Mouse (Mus musculus) CH12.LX (cell line): ENCODE data around the gene Tor3a. TPM values are rescaled to one million over a fixed set of nuclear protein-coding genes. Genes with fewer than 3 reads are reported as not detected.
"Not testable (repeated sequence)": the region's sequence is repeated elsewhere in the genome, so short reads cannot be mapped to it uniquely, and the experiment has no call there.

ENCODE experiments used
- DNase-seq: peaks from one replicate; pipeline ENCODE4 v3.0.0-alpha.2; 2013; ENCODE audit errors: extremely low read depth
- H3K27ac ChIP-seq: 2 replicates; pipeline ENCODE4 v1.5.1; 2012; ENCODE audit warnings: low read depth, mild to moderate bottlenecking, control low read depth, moderate library complexity; ENCODE audit not compliant: insufficient read depth
- H3K27me3 ChIP-seq: replicated peaks from 2 replicates; pipeline ENCODE3; 2012; ENCODE audit warnings: inconsistent platforms
- H3K36me3 ChIP-seq, 2 experiments: replicated peaks in 1 of 2; 2 replicates each; pipeline versions ENCODE3 to v1.6.1; 2012; ENCODE audit warnings: inconsistent platforms in 1 of 2, low read length in 1 of 2, mild to moderate bottlenecking in 1 of 2, mixed read lengths in 1 of 2, moderate library complexity in 1 of 2; ENCODE audit not compliant: control insufficient read depth in 1 of 2, insufficient read depth in 1 of 2
- H3K4me1 ChIP-seq, 2 experiments: 2 replicates each; pipeline ENCODE4 v1.6.1; 2012; ENCODE audit warnings: inconsistent platforms in 1 of 2, moderate library complexity in 1 of 2; ENCODE audit not compliant: insufficient read depth in 2 of 2, control insufficient read depth in 1 of 2
- H3K4me2 ChIP-seq: 2 replicates; pipeline ENCODE4 v1.6.1; 2012; ENCODE audit warnings: low read depth, mild to moderate bottlenecking, control low read depth; ENCODE audit not compliant: poor library complexity, insufficient read depth, severe bottlenecking
- H3K4me3 ChIP-seq, 3 experiments: fragments of 150-350 bp in 1 of 3; sonication (generic) in 1 of 3; replicated peaks in 1 of 3; 2 replicates each; pipeline versions ENCODE3 to v1.5.1; 2011 to 2012; ENCODE audit warnings: low read depth in 2 of 3, low read length in 2 of 3, mild to moderate bottlenecking in 2 of 3, moderate library complexity in 2 of 3, control low read depth in 1 of 3, improper control_type of control experiment in 1 of 3, inconsistent platforms in 1 of 3, mixed read lengths in 1 of 3; ENCODE audit not compliant: poor library complexity in 1 of 3
- H3K79me2 ChIP-seq: replicated peaks from 2 replicates; pipeline ENCODE4 v1.6.1; 2012; ENCODE audit warnings: mild to moderate bottlenecking, moderate library complexity; ENCODE audit not compliant: control insufficient read depth, poor library complexity, insufficient read depth, severe bottlenecking; ENCODE audit errors: extremely low read depth
- H3K9ac ChIP-seq: 2 replicates; pipeline ENCODE4 v1.6.1; 2012; ENCODE audit warnings: low read depth, mild to moderate bottlenecking, control low read depth, moderate library complexity; ENCODE audit not compliant: insufficient read depth
- H3K9me3 ChIP-seq: replicated peaks from 2 replicates; pipeline ENCODE3; 2012; ENCODE audit warnings: low read length, inconsistent platforms, mixed read lengths
- BHLHE40 ChIP-seq: IDR thresholded peaks from 2 replicates; pipeline ENCODE4 v1.6.1; 2011; ENCODE audit warnings: mild to moderate bottlenecking, low read depth, low read length, improper control_type of control experiment
- CHD2 ChIP-seq: IDR thresholded peaks from 2 replicates; pipeline ENCODE4 v1.6.1; 2011; ENCODE audit warnings: low read length, improper control_type of control experiment
- E2F4 ChIP-seq: IDR thresholded peaks from 2 replicates; pipeline ENCODE4 v1.6.1; 2011; ENCODE audit warnings: low read depth, low read length, improper control_type of control experiment; ENCODE audit not compliant: insufficient replicate concordance
- ELF1 ChIP-seq: IDR thresholded peaks from 2 replicates; pipeline ENCODE4 v1.6.1; 2014; ENCODE audit warnings: low read depth, mild to moderate bottlenecking, inconsistent platforms, low read length, improper control_type of control experiment
- EP300 ChIP-seq: IDR thresholded peaks from 2 replicates; pipeline ENCODE4 v1.6.1; 2011; ENCODE audit warnings: low read length, improper control_type of control experiment
- ETS1 ChIP-seq: conservative IDR thresholded peaks from 2 replicates; pipeline ENCODE4 v1.6.1; 2012; ENCODE audit warnings: low read depth, mild to moderate bottlenecking, inconsistent platforms, low read length, improper control_type of control experiment, moderate library complexity
- IRF4 ChIP-seq: IDR thresholded peaks from 2 replicates; pipeline ENCODE4 v1.6.1; 2014; ENCODE audit warnings: low read depth, mild to moderate bottlenecking, inconsistent platforms, low read length, improper control_type of control experiment
- MAX ChIP-seq: IDR thresholded peaks from 2 replicates; pipeline ENCODE4 v1.6.1; 2011; ENCODE audit warnings: low read length, improper control_type of control experiment
- MAZ ChIP-seq: IDR thresholded peaks from 2 replicates; pipeline ENCODE4 v1.6.1; 2012; ENCODE audit warnings: low read depth, mild to moderate bottlenecking, inconsistent platforms, low read length, improper control_type of control experiment, moderate library complexity
- MEF2A ChIP-seq: IDR thresholded peaks from 2 replicates; pipeline ENCODE4 v1.6.1; 2014; ENCODE audit warnings: low read depth, mild to moderate bottlenecking, inconsistent platforms, low read length, improper control_type of control experiment, borderline replicate concordance
- MXI1 ChIP-seq: IDR thresholded peaks from 2 replicates; pipeline ENCODE4 v1.6.1; 2011; ENCODE audit warnings: mild to moderate bottlenecking, low read depth, low read length, improper control_type of control experiment
- MYC ChIP-seq: IDR thresholded peaks from 2 replicates; pipeline ENCODE4 v1.6.1; 2011; ENCODE audit warnings: low read depth, mild to moderate bottlenecking, improper control_type of control experiment, low read length
- POLR2A ChIP-seq: IDR thresholded peaks from 2 replicates; pipeline ENCODE4 v1.6.1; 2011; ENCODE audit warnings: low read depth, mild to moderate bottlenecking, improper control_type of control experiment, low read length
- RAD21 ChIP-seq: IDR thresholded peaks from 2 replicates; pipeline ENCODE4 v1.6.1; 2011; ENCODE audit warnings: low read depth, mild to moderate bottlenecking, low read length, improper control_type of control experiment, moderate library complexity
- RCOR1 ChIP-seq: conservative IDR thresholded peaks from 2 replicates; pipeline ENCODE4 v1.6.1; 2012; ENCODE audit warnings: low read depth, mild to moderate bottlenecking, inconsistent platforms, low read length, improper control_type of control experiment
- SIN3A ChIP-seq: IDR thresholded peaks from 2 replicates; pipeline ENCODE4 v1.6.1; 2012; ENCODE audit warnings: low read length, improper control_type of control experiment, inconsistent platforms
- SMC3 ChIP-seq: IDR thresholded peaks from 2 replicates; pipeline ENCODE4 v1.6.1; 2011; ENCODE audit warnings: low read depth, low read length, improper control_type of control experiment
- TCF12 ChIP-seq: IDR thresholded peaks from 2 replicates; pipeline ENCODE4 v1.6.1; 2014; ENCODE audit warnings: low read depth, mild to moderate bottlenecking, inconsistent platforms, low read length, improper control_type of control experiment
- UBTF ChIP-seq: IDR thresholded peaks from 2 replicates; pipeline ENCODE4 v1.6.1; 2012; ENCODE audit warnings: low read depth, mild to moderate bottlenecking, inconsistent platforms, low read length, improper control_type of control experiment, moderate library complexity
- USF1 ChIP-seq: IDR thresholded peaks from 2 replicates; pipeline ENCODE4 v1.6.1; 2014; ENCODE audit warnings: low read depth, mild to moderate bottlenecking, inconsistent platforms, low read length, improper control_type of control experiment
- USF2 ChIP-seq: conservative IDR thresholded peaks from 2 replicates; pipeline ENCODE4 v1.6.1; 2011; ENCODE audit warnings: low read depth, low read length, improper control_type of control experiment
- ZNF384 ChIP-seq: IDR thresholded peaks from 2 replicates; pipeline ENCODE4 v1.6.1; 2012; ENCODE audit warnings: low read depth, low read length, improper control_type of control experiment, inconsistent platforms
- dilution Hi-C: fragments of 300-500 bp; cut with MboI; formaldehyde crosslinking; loops from 2 replicates; pipeline ENCODE4 v1.14.3; 2020; ENCODE audit warnings: low sequenced_read_pairs; ENCODE audit not compliant: extremely low pct_unique_long_range_greater_than_20kb, extremely low pct_ligation_motif_present
- in situ Hi-C: fragments of 300-500 bp; cut with MboI; formaldehyde crosslinking; loops from 3 replicates; pipeline ENCODE4 v1.14.3; 2019; ENCODE audit warnings: low sequenced_read_pairs, low pct_ligation_motif_present, low pct_unique_long_range_greater_than_20kb, mixed read lengths
- polyA plus RNA-seq: library from polyadenylated mRNA; unstranded; fragments of >175 nt; gene quantifications from 2 replicates; pipeline ENCODE4 v1.2.1, GENCODE M21; 2012; ENCODE audit warnings: low read depth; ENCODE audit not compliant: insufficient read length
- total RNA-seq, 2 experiments: library from RNA; depleted of rRNA; stranded (reverse); fragments of 300-350 nt in 1 of 2; fragments of >200 nt in 1 of 2; gene quantifications; 2 replicates each; pipeline ENCODE4 v1.2.3; 2012 to 2014

The Tor3a gene
- total and polyA plus RNA-seq, 3 experiments: 37.6 to 85.7 (median 53.8) TPM

DNA sequence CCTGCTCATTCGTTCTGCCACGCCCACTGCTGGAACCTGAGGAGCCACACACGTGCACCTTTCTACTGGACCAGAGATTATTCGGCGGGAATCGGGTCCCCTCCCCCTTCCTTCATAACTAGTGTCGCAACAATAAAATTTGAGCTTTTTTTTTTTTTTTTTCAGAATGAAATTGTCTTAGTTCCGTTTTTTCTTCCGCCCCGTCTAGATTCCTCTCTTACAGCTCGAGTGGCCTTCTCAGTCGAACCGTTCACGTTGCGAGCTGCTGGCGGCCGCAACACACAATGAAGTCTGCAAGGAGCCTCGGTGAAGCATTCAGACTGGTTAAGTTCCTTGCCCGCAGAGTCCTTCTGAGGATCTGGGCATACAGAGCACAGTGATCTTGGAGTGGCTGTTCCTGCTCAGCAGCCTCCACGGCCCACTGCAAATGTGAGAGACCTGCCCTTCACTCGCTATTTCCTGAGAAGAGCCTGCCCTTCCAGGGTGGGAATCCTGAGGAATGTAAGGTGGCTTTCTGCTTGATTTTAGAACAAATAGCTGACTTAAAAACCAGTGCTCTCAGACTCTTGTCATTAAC is 13.4 kb downstream of the Tor3a start:
- DNase-seq, H3K9me3 ChIP-seq, H3K27me3 ChIP-seq, in situ Hi-C loops, H3K79me2 ChIP-seq, dilution Hi-C loops: not testable (repeated sequence)
- Histone ChIP-seq H3K4me2 (peak overlapping the region; percentile 76), H3K9ac (peak overlapping the region; percentile 4), H3K36me3 (peaks cover 44 to 79% of the 10 kb centered on the region in 2 experiments), H3K4me1 (peaks cover 10 to 72% of the 10 kb centered on the region in 2 experiments), H3K27ac (peak overlapping the region; percentile 69), H3K4me3 (peak overlapping the region in 1 of 3 experiments; percentile 32)
- TF ChIP-seq ELF1 (0 out of 2 replicates have a peak, but pooled peaks have one; percentile 6), CHD2 (0 out of 2 replicates have a peak, but pooled peaks have one; percentile 5), E2F4 (0 out of 2 replicates have a peak, but pooled peaks have one; percentile 65), ZNF384 (peak; percentile 75), BHLHE40 (peak; percentile 75), POLR2A (peak; percentile 37; the same call in 1 of the 2 replicates)

DNA sequence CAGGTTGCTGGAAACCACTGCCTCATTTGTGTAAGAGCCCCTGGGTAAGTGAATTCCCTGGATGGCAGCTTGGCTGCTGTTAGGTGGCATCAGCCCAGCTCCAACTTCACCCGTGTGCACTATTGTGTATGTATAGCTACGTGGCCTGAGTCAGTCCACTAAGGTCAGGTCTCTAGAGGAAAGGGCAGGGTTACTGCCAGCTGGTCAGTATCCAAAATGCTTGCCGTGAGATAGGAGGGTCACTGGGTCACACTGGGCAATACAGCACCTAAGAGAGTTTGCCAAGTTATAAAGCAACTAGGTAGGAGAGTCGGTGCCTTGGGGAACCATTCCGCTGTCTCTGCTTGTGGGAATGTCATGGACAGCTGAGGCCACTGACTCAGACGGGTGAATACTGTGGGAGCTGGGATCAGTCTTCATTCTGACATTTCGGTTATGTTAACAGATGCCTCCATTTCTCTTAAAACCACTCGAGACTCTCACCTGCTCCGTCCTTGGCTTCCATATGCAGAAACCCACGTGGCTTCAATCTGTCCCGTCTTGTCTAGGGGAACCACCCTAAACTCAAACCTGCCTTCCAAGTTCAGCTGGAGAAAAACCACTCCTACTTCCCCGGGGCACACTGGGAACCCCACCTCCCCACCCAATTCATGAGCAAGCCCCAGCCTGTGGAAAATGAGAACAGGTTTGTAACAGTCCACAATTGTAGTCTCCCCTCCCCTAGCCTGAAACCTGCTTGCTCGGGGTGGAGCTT is 14.1 kb downstream of the Tor3a start:
- Histone ChIP-seq H3K79me2 (no peaks in the 10 kb centered on the region; the same call in 1 of the 2 replicates), H3K4me2 (peak overlapping the region; percentile 40; the same call in 1 of the 2 replicates), H3K4me1 (peaks cover 10 to 72% of the 10 kb centered on the region in 2 experiments), H3K9me3 (no peaks in the 10 kb centered on the region), H3K27me3 (no peaks in the 10 kb centered on the region), H3K4me3 (no peak overlapping the region), H3K36me3 (peaks cover 49 to 79% of the 10 kb centered on the region in 2 experiments), H3K27ac (peak overlapping the region; percentile 55), H3K9ac (no peak overlapping the region)
- dilution Hi-C loops: no loop called here
- in situ Hi-C loops: loop anchor here (10.0 kb wide), 1 partner anchor 55 kb away; the partner anchor contains the start of gene Fam20b
- peak; percentile 95 for TF ChIP-seq MYC
- TF ChIP-seq BHLHE40: peak; percentile 83
- no peak for TF ChIP-seq RAD21
- TF ChIP-seq UBTF: no peak
- TF ChIP-seq TCF12: peak; percentile 55; the same call in 1 of the 2 replicates
- no peak; the same call in 1 of the 2 replicates for TF ChIP-seq ZNF384
- peak; percentile 91 for TF ChIP-seq MXI1
- TF ChIP-seq USF1: peak; percentile 55
- 0 out of 2 replicates have a peak, but pooled peaks have one; percentile 34 for TF ChIP-seq ELF1
- TF ChIP-seq ETS1: peak; percentile 76; the same call in 1 of the 2 replicates
- TF ChIP-seq POLR2A: peak; percentile 54
- TF ChIP-seq MAZ: peak; percentile 67; the same call in 1 of the 2 replicates
- no peak for TF ChIP-seq SMC3
- peak; percentile 35; the same call in 1 of the 2 replicates for TF ChIP-seq MEF2A
- TF ChIP-seq CHD2: 0 out of 2 replicates have a peak, but pooled peaks have one; percentile 28
- 0 out of 2 replicates have a peak, but pooled peaks have one; percentile 65 for TF ChIP-seq RCOR1
- peak; percentile 71; the same call in 1 of the 2 replicates for TF ChIP-seq IRF4
- TF ChIP-seq MAX: peak; percentile 97
- no peak; the same call in 1 of the 2 replicates for TF ChIP-seq USF2
- TF ChIP-seq EP300: peak; percentile 61
- TF ChIP-seq SIN3A: peak; percentile 65
- peak; percentile 90 for DNase-seq
